Mouse (Mus musculus): Measurements from ENCODE around the gene Cyp4a31. TPM values are rescaled to one million over a fixed set of nuclear protein-coding genes. Genes with fewer than 3 reads are reported as not detected.
"Not testable (repeated sequence)": the region's sequence is repeated elsewhere in the genome, so short reads cannot be mapped to it uniquely, and the experiment has no call there.

Gene Cyp4a31
- total and polyA plus RNA-seq, 2 experiments: 7.3 to 8.3 TPM

DNA sequence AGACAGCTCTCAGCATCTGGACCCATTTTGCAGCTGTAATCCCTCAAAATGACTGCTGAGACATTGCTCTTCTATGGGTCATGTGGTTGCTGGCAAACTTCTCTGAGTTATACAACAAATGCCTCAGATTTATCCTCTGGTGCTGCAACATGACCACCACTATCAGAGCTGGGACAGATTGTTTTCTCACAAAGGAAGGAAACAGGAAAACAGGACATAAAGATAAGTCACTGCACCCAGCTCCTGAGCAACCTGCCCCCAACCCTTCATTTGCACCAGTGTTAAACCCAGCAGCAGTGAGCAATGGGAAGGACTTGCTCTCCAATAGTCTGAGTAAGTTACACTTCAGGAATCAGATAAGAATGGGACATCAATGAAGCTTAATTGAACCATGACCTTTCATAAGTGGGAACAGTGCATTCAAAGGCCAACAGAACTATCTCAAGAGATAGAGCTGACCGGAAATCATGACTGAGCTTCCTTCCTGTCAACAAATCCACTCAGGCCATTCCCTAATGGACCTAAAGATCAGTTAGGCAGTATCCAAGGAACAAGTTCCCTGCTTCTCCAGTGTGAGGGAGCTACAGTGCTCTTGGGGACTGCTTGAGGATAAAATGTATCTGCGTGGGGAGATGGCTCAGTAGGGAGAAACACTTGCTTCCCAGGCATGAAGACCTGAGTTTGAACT lies 17.2 kb upstream of the Cyp4a31 start:
- Histone ChIP-seq H3K4me3 (ENCODE audit: insufficient read depth, low read depth, low read length) (no peak overlapping the region), H3K36me3 (ENCODE audit: control insufficient read depth, insufficient read depth, low read length) (no peaks in the 10 kb centered on the region), H3K27me3 (ENCODE audit: control insufficient read depth, insufficient read depth, low read length) (no peaks in the 10 kb centered on the region), H3K9ac (ENCODE audit: low read depth, low read length) (no peak overlapping the region), H3K4me1 (ENCODE audit: control insufficient read depth, insufficient read depth, low read length) (no peaks in the 10 kb centered on the region), H3K27ac (replicated peaks; ENCODE audit: insufficient read depth, low read depth, low read length) (peak overlapping the region; percentile 42), H3K79me2 (ENCODE audit: control insufficient read depth, insufficient read depth, low read length) (no peaks in the 10 kb centered on the region)
- WGBS: 69% methylated on average over 2 of the region's 2 CpGs
- TF ChIP-seq CTCF (IDR thresholded peaks at IDR 0.05; ENCODE audit: low read depth, low read length) (no peak), POLR2A (IDR thresholded peaks at IDR 0.05; ENCODE audit: extremely low read depth, insufficient read depth, low read length) (no peak)
- DNase-seq (ENCODE audit: extremely low read depth, low read depth, low spot score): no peak

- Histone ChIP-seq H3K27me3 (ENCODE audit: control insufficient read depth, insufficient read depth, low read length) (no peaks in the 10 kb centered on the region), H3K27ac (replicated peaks; ENCODE audit: insufficient read depth, low read depth, low read length) (no peak overlapping the region), H3K9ac (ENCODE audit: low read depth, low read length) (no peak overlapping the region), H3K36me3 (ENCODE audit: control insufficient read depth, insufficient read depth, low read length) (no peaks in the 10 kb centered on the region), H3K79me2 (ENCODE audit: control insufficient read depth, insufficient read depth, low read length) (no peaks in the 10 kb centered on the region), H3K4me3 (ENCODE audit: insufficient read depth, low read depth, low read length) (no peak overlapping the region), H3K4me1 (ENCODE audit: control insufficient read depth, insufficient read depth, low read length) (peaks cover 2% of the 10 kb centered on the region; the same call in 1 of the 2 replicates)
- TF ChIP-seq POLR2A (IDR thresholded peaks at IDR 0.05; ENCODE audit: extremely low read depth, insufficient read depth, low read length) (no peak), CTCF (IDR thresholded peaks at IDR 0.05; ENCODE audit: low read depth, low read length) (no peak)
- 75% methylated on average over 3 of the region's 3 CpGs for WGBS
- DNase-seq (ENCODE audit: extremely low read depth, low read depth, low spot score): peak; percentile 45
Observed at GRCm38 (mm10) chr4:115552726-115553125, 10.7 kb upstream of the Cyp4a31 start.

GRCm38 (mm10) chr4:115555513-115555912 lies 7.9 kb upstream of the Cyp4a31 start:
- Histone ChIP-seq H3K27ac (replicated peaks; ENCODE audit: insufficient read depth, low read depth, low read length) (no peak overlapping the region), H3K4me3 (ENCODE audit: insufficient read depth, low read depth, low read length) (no peak overlapping the region), H3K9ac (ENCODE audit: low read depth, low read length) (no peak overlapping the region), H3K27me3 (ENCODE audit: control insufficient read depth, insufficient read depth, low read length) (no peaks in the 10 kb centered on the region), H3K79me2 (ENCODE audit: control insufficient read depth, insufficient read depth, low read length) (no peaks in the 10 kb centered on the region), H3K36me3 (ENCODE audit: control insufficient read depth, insufficient read depth, low read length) (no peaks in the 10 kb centered on the region), H3K4me1 (ENCODE audit: control insufficient read depth, insufficient read depth, low read length) (peaks cover 2% of the 10 kb centered on the region; the same call in 1 of the 2 replicates)
- DNase-seq (ENCODE audit: extremely low read depth, low read depth, low spot score): peak; percentile 93
- 14% methylated on average over 2 of the region's 2 CpGs for WGBS
- TF ChIP-seq CTCF (IDR thresholded peaks at IDR 0.05; ENCODE audit: low read depth, low read length): no peak

DNA sequence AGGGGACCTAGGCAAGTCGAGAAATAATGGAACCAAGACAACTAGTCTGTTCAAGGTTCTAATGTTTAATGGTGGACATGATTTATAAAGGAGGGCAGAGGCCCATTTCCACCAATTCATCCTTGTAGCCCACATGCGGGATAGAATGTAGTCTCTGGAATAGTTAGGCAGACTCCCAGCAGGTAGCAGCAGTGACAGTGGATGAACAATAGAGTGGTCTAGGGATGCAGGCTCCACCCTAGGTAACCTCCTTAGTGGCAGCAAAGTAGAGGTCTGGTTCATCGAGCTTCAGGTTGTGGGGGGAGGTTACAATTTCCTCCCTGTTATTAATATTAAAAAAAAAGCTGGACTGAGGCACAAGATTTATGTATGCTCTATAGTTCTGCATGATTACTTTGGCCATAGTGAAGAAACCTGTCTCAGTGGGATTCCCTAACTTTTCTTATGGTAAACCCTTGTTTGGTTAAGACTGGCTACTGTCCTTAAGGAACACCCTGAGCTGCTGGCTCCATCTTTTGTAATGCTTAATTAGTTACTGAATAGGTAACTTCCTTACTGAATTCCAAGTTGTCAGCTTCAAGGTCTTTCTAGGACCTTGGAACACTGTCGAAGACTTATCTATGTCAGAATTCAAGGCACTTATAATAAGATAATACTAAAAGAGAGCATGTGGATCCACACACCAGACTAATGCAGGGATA lies 5.4 kb upstream of the Cyp4a31 start:
- no peak for TF ChIP-seq CTCF (IDR thresholded peaks at IDR 0.05; ENCODE audit: low read depth, low read length)
- no peak for TF ChIP-seq POLR2A (IDR thresholded peaks at IDR 0.05; ENCODE audit: extremely low read depth, insufficient read depth, low read length)
- DNase-seq (ENCODE audit: extremely low read depth, low read depth, low spot score): no peak
- no peak overlapping the region for H3K9ac ChIP-seq (ENCODE audit: low read depth, low read length)
- peaks cover 2% of the 10 kb centered on the region; the same call in 1 of the 2 replicates for H3K4me1 ChIP-seq (ENCODE audit: control insufficient read depth, insufficient read depth, low read length)
- 89% methylated on average over 4 of the region's 4 CpGs for WGBS
- no peak overlapping the region for H3K4me3 ChIP-seq (ENCODE audit: insufficient read depth, low read depth, low read length)
- H3K27me3 ChIP-seq (ENCODE audit: control insufficient read depth, insufficient read depth, low read length): no peaks in the 10 kb centered on the region
- H3K79me2 ChIP-seq (ENCODE audit: control insufficient read depth, insufficient read depth, low read length): no peaks in the 10 kb centered on the region
- H3K36me3 ChIP-seq (ENCODE audit: control insufficient read depth, insufficient read depth, low read length): no peaks in the 10 kb centered on the region
- H3K27ac ChIP-seq (replicated peaks; ENCODE audit: insufficient read depth, low read depth, low read length): no peak overlapping the region

DNA sequence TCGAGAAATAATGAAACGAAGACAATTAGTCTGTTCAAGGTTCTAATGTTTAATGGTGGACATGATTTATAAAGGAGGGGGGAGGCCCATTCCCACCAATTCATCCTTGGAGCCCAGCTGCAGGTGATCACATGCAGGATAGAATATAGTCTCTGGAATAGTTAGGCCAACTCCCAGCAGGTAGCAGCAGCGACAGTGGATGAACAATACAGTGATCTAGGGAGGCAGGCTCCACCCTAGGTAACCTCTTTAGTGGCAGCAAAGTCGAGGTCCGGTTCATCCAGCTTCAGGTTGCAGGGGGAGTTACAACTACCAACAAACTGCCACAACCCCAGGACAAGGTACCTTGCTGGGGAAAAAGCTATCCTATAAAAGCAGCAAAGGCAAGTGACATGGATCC lies 2.2 kb upstream of the Cyp4a31 start:
- not testable (repeated sequence) for H3K36me3 ChIP-seq (ENCODE audit: control insufficient read depth, insufficient read depth, low read length); H3K9ac ChIP-seq (ENCODE audit: low read depth, low read length); DNase-seq (ENCODE audit: extremely low read depth, low read depth, low spot score); H3K4me3 ChIP-seq (ENCODE audit: insufficient read depth, low read depth, low read length); H3K27ac ChIP-seq (replicated peaks; ENCODE audit: insufficient read depth, low read depth, low read length); H3K4me1 ChIP-seq (ENCODE audit: control insufficient read depth, insufficient read depth, low read length); H3K27me3 ChIP-seq (ENCODE audit: control insufficient read depth, insufficient read depth, low read length); H3K79me2 ChIP-seq (ENCODE audit: control insufficient read depth, insufficient read depth, low read length)
- 80% methylated on average over 5 of the region's 5 CpGs for WGBS

GRCm38 (mm10) chr4:115564469-115565225 lies 1.2 kb downstream of the Cyp4a31 start:
- peak overlapping the region; percentile 40 for H3K27ac ChIP-seq (replicated peaks; ENCODE audit: insufficient read depth, low read depth, low read length)
- WGBS: 21% methylated on average over 6 of the region's 6 CpGs
- H3K9ac ChIP-seq (ENCODE audit: low read depth, low read length); H3K4me3 ChIP-seq (ENCODE audit: insufficient read depth, low read depth, low read length); H3K79me2 ChIP-seq (ENCODE audit: control insufficient read depth, insufficient read depth, low read length); H3K4me1 ChIP-seq (ENCODE audit: control insufficient read depth, insufficient read depth, low read length); H3K36me3 ChIP-seq (ENCODE audit: control insufficient read depth, insufficient read depth, low read length); H3K27me3 ChIP-seq (ENCODE audit: control insufficient read depth, insufficient read depth, low read length): not testable (repeated sequence)
- peak; percentile 87 for DNase-seq (ENCODE audit: extremely low read depth, low read depth, low spot score)
